In genomic region chr10:60622836-60623235, GRCm38 (mm10) we compare ENCODE assay signal across 18 mouse cellular contexts.
A peak's percentile ranks its signal among the peaks of the same experiment; 100 is the strongest.
DNase-seq lines count a peak whose midpoint lies in the region; ATAC-seq and TF ChIP-seq lines count a peak whose summit lies in the region.
"Had no signal": no experiment of that assay in that cellular context is flagged by ENCODE, and none has a peak within 500 bp of the region (broad histone marks: within the 10 kb centered on the region; RNA-seq: fewer than 3 reads in every experiment).

No protein-coding gene starts in this region.

- no peaks in the 10 kb centered on the region for H3K9me3 ChIP-seq in limb, embryonic 11.5 days (ENCODE audit: control insufficient read depth, low read length)
- H3K9me3 ChIP-seq in limb, embryonic 10.5 days (replicated peaks) = no peaks in the 10 kb centered on the region
- no peaks in the 10 kb centered on the region for H3K9me3 ChIP-seq in kidney, postnatal 0 days (replicated peaks; ENCODE audit: low read length)
- H3K9me3 ChIP-seq: forebrain, embryonic 13.5 days; heart, embryonic 15.5 days; liver, embryonic 13.5 days had no signal

- TF ChIP-seq CTCF in kidney, postnatal 0 days (IDR thresholded peaks at IDR 0.05; ENCODE audit: low read depth) = no peak

- no peak overlapping the region for H3K4me3 ChIP-seq in limb, embryonic 11.5 days (ENCODE audit: low read depth, low read length)
- H3K4me3 ChIP-seq in limb, embryonic 10.5 days = no peak overlapping the region
- no peak overlapping the region for H3K4me3 ChIP-seq in kidney, postnatal 0 days (replicated peaks; ENCODE audit: low read depth, low read length)
- H3K4me3 ChIP-seq: forebrain, embryonic 13.5 days; heart, embryonic 15.5 days; liver, embryonic 13.5 days; megakaryocyte, embryonic 14.5 days had no signal

- DNase-seq in limb, embryonic 11.5 days (ENCODE audit: low spot score) = no peak
- no peak for DNase-seq in limb, embryonic 10.5 days (ENCODE audit: low spot score)
- peak; percentile 78 for DNase-seq in adrenal gland, postnatal 14 days
- DNase-seq in kidney, postnatal 0 days (ENCODE audit: low spot score) = no peak
- peak; percentile 67 for DNase-seq in testis, postnatal 10 days (ENCODE audit: low spot score)
- no peak for DNase-seq in cerebellum, adult 9-11 months
- DNase-seq: cerebellum, adult 2 months; embryo, embryonic 11 days; left cerebral cortex, postnatal 4 days; liver, embryonic 13.5 days; right cerebral cortex, postnatal 25 days; thymus, adult 18-20 months had no signal

- ATAC-seq in limb, embryonic 11.5 days (ENCODE audit: insufficient number of reproducible peaks, low FRiP score, low TSS enrichment, low read depth) = no peak
- ATAC-seq in kidney, postnatal 0 days (replicated peaks; ENCODE audit: low FRiP score, low read depth) = peak; percentile 52; the same call in 1 of the 2 replicates
- ATAC-seq in activated CD4-positive, CD25-positive, alpha-beta regulatory T cell, adult 4 months = no peak
- ATAC-seq: forebrain, embryonic 13.5 days; intestine, embryonic 16.5 days had no signal

- no peak overlapping the region for H3K4me2 ChIP-seq in limb, embryonic 11.5 days (ENCODE audit: low read depth, severe bottlenecking)
- H3K4me2 ChIP-seq in kidney, postnatal 0 days (ENCODE audit: low read length) = no peak overlapping the region
- H3K4me2 ChIP-seq: forebrain, embryonic 13.5 days; heart, embryonic 15.5 days; hindbrain, embryonic 14.5 days; liver, embryonic 13.5 days had no signal

- no peaks in the 10 kb centered on the region for H3K4me1 ChIP-seq in limb, embryonic 11.5 days (ENCODE audit: control insufficient read depth, insufficient read depth, low read length)
- H3K4me1 ChIP-seq in limb, embryonic 10.5 days = peaks cover 22% of the 10 kb centered on the region
- no peaks in the 10 kb centered on the region for H3K4me1 ChIP-seq in kidney, postnatal 0 days (replicated peaks; ENCODE audit: insufficient read depth, low read length)
- H3K4me1 ChIP-seq: heart, embryonic 15.5 days; liver, embryonic 13.5 days had no signal

- no peaks in the 10 kb centered on the region for H3K36me3 ChIP-seq in limb, embryonic 11.5 days (ENCODE audit: control insufficient read depth, insufficient read depth, low read length)
- H3K36me3 ChIP-seq in limb, embryonic 10.5 days = no peaks in the 10 kb centered on the region
- H3K36me3 ChIP-seq in kidney, postnatal 0 days (ENCODE audit: insufficient read depth, low read length) = no peaks in the 10 kb centered on the region
- H3K36me3 ChIP-seq: heart, embryonic 15.5 days; liver, embryonic 13.5 days had no signal

- H3K9ac ChIP-seq in limb, embryonic 11.5 days (ENCODE audit: low read length) = no peak overlapping the region
- no peak overlapping the region for H3K9ac ChIP-seq in kidney, postnatal 0 days (ENCODE audit: low read depth, low read length)
- H3K9ac ChIP-seq: forebrain, embryonic 13.5 days; heart, embryonic 15.5 days; hindbrain, embryonic 14.5 days; liver, embryonic 13.5 days had no signal

- 66% methylated on average over 12 of the region's 12 CpGs for WGBS in limb, embryonic 11.5 days
- 70% methylated on average over 12 of the region's 12 CpGs for WGBS in limb, embryonic 10.5 days
- 25% methylated on average over 12 of the region's 12 CpGs for WGBS in kidney, postnatal 0 days

- no peaks in the 10 kb centered on the region for H3K27me3 ChIP-seq in limb, embryonic 11.5 days (ENCODE audit: control insufficient read depth, insufficient read depth, low read length)
- peaks cover 8% of the 10 kb centered on the region for H3K27me3 ChIP-seq in limb, embryonic 10.5 days (ENCODE audit: low read depth, poor library complexity, severe bottlenecking)
- no peaks in the 10 kb centered on the region for H3K27me3 ChIP-seq in kidney, postnatal 0 days (ENCODE audit: insufficient read depth, low read length)
- H3K27me3 ChIP-seq: heart, embryonic 15.5 days had no signal

- 0 out of 2 replicates have a peak overlapping the region, but pooled peaks have one; percentile 26 for H3K27ac ChIP-seq in limb, embryonic 11.5 days (replicated peaks; ENCODE audit: low read depth, low read length)
- no peak overlapping the region for H3K27ac ChIP-seq in limb, embryonic 10.5 days
- no peak overlapping the region for H3K27ac ChIP-seq in kidney, postnatal 0 days
- H3K27ac ChIP-seq: forebrain, embryonic 13.5 days; heart, embryonic 15.5 days; hindbrain, embryonic 14.5 days; liver, embryonic 13.5 days had no signal

Comparison
In these comparisons a context has a peak if more than half of its experiments do, and no peak if none do; other contexts are left out.
1. DNase-seq: peak in adrenal gland, postnatal 14 days (single experiment) and testis, postnatal 10 days (single experiment); none in limb, embryonic 11.5 days (single experiment), limb, embryonic 10.5 days (single experiment), kidney, postnatal 0 days (single experiment) and cerebellum, adult 9-11 months (single experiment).